Mouse (Mus musculus) Patski (cell line): ENCODE results near the gene Ccdc115. TPM values are rescaled to one million over a fixed set of nuclear protein-coding genes. Genes with fewer than 3 reads are reported as not detected.

Source experiments
- ATAC-seq: fragments of 100-300 bp; one replicate; pipeline ENCODE4 v1.8.0; 2021
- CTCF ChIA-PET: fragments of 350-600 bp; sonication (Branson Sonifier 250); formaldehyde crosslinking; loops from one replicate; lab custom pipeline; 2022; ENCODE audit warnings: inconsistent platforms; lab: Charles Lee
- POLR2A ChIA-PET: fragments of 350-600 bp; sonication (Branson Sonifier 250); formaldehyde crosslinking; loops from one replicate; lab custom pipeline; 2022; ENCODE audit warnings: antibody characterized with exemption, inconsistent platforms; lab: Charles Lee
- DNase-seq: peaks from one replicate; pipeline ENCODE4 v3.0.0-alpha.2; 2011; ENCODE audit warnings: low read depth, low spot score
- H3K27me3 ChIP-seq: fragments of 371-371 bp; one replicate; pipeline ENCODE4 v1.5.1; 2021
- CTCF ChIP-seq: fragments of 100-300 bp; IDR thresholded peaks from one replicate; pipeline ENCODE4 v1.5.1; 2021
- in situ Hi-C: fragments of 300-500 bp; cut with MboI; formaldehyde crosslinking; loops from 3 replicates; pipeline ENCODE4 v1.11.1; 2018; ENCODE audit warnings: low pct_unique_long_range_greater_than_20kb, mixed read lengths
- polyA plus RNA-seq: library from polyadenylated mRNA; unstranded; gene quantifications from one replicate; pipeline ENCODE4 v1.2.3, GENCODE M21; 2021

Gene Ccdc115
- 14.6 TPM for polyA plus RNA-seq

- no peak for TF ChIP-seq CTCF
- H3K27me3 ChIP-seq: no peaks in the 10 kb centered on the region
- DNase-seq (peak; percentile 96), ATAC-seq (peak; percentile 90)
- in situ Hi-C loops: loop anchor here (25.0 kb wide), 1 partner anchor 427 kb away; no protein-coding TSS in a partner anchor
- ChIA-PET POLR2A (no interaction called here), CTCF (no interaction called here)
These were observed at the start of gene Ccdc115, which contains the start of gene Imp4 for GRCm38 (mm10) chr1:34439215-34439960. TSS of gene Ccdc115 (minus strand) at chr1:34439672. TSS of gene Imp4 (plus strand) at chr1:34439851.

DNA sequence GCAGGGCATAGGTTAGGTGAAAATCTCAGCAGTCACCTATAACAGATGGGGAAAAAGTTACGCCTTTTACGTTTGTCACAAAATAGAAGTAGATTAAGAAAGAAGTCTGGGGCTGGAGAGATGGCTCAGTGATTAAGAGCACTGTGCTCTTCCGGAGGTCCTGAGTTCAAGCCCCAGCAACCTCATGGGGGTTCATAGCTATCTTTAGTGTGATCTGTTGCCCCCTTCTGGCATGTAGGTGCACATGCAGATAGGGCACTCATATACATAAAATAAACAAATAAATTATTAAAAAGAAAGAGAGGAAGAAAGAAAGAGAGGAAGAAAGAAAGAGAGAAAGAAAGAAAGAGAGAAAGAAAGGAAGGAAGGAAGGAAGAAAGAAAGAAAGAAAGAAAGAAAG, 47.9 kb upstream of the Ccdc115 start:
- H3K27me3 ChIP-seq: no peaks in the 10 kb centered on the region
- ChIA-PET CTCF (no interaction called here), POLR2A (no interaction called here)
- in situ Hi-C loops: no loop called here
- TF ChIP-seq CTCF: peak; percentile 38
- DNase-seq: no peak
- ATAC-seq: no peak

GRCm38 (mm10) chr1:34485461-34486188, 46.2 kb upstream of the Ccdc115 start:
- POLR2A ChIA-PET: no interaction called here

GRCm38 (mm10) chr1:34484470-34484869, 45.0 kb upstream of the Ccdc115 start:
- POLR2A ChIA-PET: no interaction called here
- CTCF ChIA-PET: interaction anchor here (1.2 kb wide), 1 partner anchor 10 kb away, joined by 3 read pairs; no protein-coding TSS in a partner anchor
- in situ Hi-C loops: no loop called here
- no peak for TF ChIP-seq CTCF
- ATAC-seq: no peak
- no peak for DNase-seq
- H3K27me3 ChIP-seq: no peaks in the 10 kb centered on the region

More at GRCm38 (mm10) chr1:34485461-34486188, 46.2 kb upstream of the Ccdc115 start:
- TF ChIP-seq CTCF: no peak
- ATAC-seq (no peak), DNase-seq (no peak)
- no peaks in the 10 kb centered on the region for H3K27me3 ChIP-seq
- in situ Hi-C loops: no loop called here
- CTCF ChIA-PET: interaction anchor here (0.6 to 1.0 kb wide), 2 partner anchors 12 to 14 kb away, joined by 3 read pairs; no protein-coding TSS in a partner anchor

DNA sequence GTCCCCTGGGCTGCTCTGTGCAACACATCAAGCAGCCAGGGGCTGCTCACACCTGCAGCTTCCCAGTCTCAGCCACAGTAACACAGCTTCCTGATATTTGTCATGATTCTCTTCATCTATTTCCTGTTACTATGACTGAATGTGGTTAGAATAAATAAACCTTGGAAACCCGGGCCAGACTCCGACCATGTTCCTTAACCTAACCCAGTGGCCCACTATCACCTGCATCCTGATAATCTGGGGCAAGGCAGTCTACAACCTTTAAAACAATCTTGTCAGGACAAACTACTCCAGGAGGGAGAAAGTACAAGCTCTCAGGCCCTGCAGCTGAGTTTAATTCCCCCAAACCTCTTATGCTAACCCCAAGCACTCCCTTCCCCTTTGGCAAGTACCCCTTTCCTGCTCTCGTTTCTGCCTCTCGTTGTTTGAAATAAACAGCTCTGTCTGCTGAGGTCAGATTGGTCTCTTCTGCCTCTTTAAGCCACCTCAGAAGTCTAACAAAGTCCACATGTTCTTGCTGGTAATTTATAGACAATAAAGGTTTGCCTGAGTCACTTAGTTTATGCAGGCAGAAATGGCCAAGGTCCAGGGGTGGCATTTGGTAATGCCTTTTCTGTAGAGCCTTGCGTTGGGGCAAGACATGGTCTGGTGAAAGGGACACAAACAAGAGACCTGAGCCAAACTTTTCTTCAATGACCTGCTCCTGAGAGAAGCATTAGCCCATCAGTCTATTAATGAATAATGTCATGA, 42.6 kb upstream of the Ccdc115 start:
- in situ Hi-C loops: no loop called here
- DNase-seq (no peak), ATAC-seq (no peak)
- no peak for TF ChIP-seq CTCF
- ChIA-PET CTCF (no interaction called here), POLR2A (interaction anchor here (1.2 kb wide), 1 partner anchor 10 kb away, joined by 3 read pairs; no protein-coding TSS in a partner anchor)
- H3K27me3 ChIP-seq: peaks cover 4% of the 10 kb centered on the region

DNA sequence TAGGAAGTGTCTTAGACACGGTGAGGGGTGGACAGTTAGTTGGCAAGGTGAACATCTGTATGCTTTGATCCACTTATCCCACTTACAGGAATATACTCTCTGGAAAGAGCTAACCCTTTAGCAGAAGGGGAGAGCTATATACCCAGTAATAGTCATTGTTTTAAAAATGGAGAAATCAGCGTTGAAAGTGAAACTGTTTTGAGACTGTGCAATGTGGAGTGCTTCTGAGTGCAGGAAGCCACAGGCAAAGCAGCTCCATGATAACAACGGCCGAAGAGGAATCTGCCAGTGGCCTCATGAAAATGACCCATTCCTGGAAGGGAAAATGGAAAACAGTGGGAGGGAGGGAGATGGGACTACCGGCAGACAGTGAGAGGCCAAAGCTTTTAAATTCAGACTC, 41.3 kb upstream of the Ccdc115 start:
- H3K27me3 ChIP-seq: peaks cover 8% of the 10 kb centered on the region
- POLR2A ChIA-PET: no interaction called here
- DNase-seq (no peak), ATAC-seq (no peak)
- CTCF ChIA-PET: interaction anchor here (0.7 kb wide), 1 partner anchor 11 kb away, joined by 4 read pairs; no protein-coding TSS in a partner anchor
- in situ Hi-C loops: no loop called here
- no peak for TF ChIP-seq CTCF

- no peak for TF ChIP-seq CTCF
- ATAC-seq (no peak), DNase-seq (no peak)
- H3K27me3 ChIP-seq: peaks cover 13% of the 10 kb centered on the region
- in situ Hi-C loops: no loop called here
- POLR2A ChIA-PET: no interaction called here
- CTCF ChIA-PET: no interaction called here
These were observed 39.6 kb upstream of the Ccdc115 start for GRCm38 (mm10) chr1:34478891-34479655.

DNA sequence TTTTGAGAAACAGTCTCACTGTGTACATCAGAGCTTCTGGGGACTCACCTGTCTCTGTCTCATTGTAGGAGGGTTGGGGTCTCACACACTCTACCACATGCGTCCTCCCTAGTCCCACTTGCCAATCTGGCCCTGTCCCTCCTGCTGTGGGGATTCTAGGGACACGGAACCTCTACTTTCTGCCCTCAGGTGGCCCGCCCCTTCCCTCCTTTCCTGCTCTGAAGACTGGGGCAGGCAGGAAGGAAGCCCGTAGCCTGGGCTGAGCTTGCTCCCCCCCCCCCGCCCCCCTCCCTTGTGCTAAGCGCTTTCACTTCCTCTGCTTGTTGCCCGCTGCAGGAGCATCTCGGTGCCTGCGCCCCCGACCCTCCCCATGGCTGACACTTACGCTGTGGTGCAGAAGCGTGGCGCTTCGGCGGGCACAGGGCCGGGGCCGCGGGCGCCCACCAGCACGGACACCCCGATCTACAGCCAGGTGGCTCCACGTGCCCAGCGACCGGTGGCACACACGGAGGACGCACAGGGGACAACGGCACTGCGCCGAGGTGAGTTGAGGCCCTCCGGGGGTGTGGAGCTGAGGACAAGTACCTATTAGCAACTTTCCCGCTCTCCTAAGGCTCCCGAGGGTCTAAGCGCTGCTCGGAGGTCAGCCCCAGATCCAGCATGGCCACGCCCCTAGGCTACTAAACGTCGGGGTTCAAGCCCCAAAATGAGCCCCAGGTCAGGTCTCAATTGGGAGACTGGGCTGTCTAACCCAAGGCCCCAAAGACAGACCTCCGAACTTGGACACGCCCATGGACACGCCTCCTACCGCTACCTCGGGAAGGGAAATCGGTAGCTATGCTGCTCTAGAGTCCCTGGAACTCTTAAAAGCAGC, 33.2 kb upstream of the Ccdc115 start:
- H3K27me3 ChIP-seq: peaks cover 17% of the 10 kb centered on the region
- in situ Hi-C loops: no loop called here
- DNase-seq: no peak
- TF ChIP-seq CTCF: no peak
- CTCF ChIA-PET: interaction anchor here (0.7 kb wide), 1 partner anchor 13 kb away, joined by 3 read pairs; no protein-coding TSS in a partner anchor
- ATAC-seq: peak; percentile 40
- POLR2A ChIA-PET: interaction anchor here (0.7 kb wide), 1 partner anchor 9 kb away, joined by 3 read pairs; no protein-coding TSS in a partner anchor

DNA sequence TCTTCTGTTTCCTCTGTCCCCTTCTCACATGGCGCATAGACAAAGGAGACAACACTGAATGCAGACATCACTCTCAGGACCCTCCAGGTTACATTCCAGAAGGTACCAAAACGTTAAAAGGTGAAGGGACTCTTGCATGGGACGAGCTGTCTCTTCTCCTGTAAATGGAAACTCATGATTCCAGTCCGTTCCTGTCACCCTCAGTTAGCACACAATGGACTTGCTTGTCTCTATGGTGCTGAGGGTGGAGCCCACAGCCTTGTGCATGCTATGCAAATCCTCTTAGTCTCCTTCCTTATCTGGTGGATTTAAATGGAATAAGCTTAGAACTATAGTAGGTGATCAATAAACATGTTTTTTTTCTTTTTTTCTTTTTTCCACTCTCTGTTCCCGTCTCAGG, 30.3 kb upstream of the Ccdc115 start:
- CTCF ChIA-PET: no interaction called here
- in situ Hi-C loops: no loop called here
- H3K27me3 ChIP-seq: peaks cover 9% of the 10 kb centered on the region
- POLR2A ChIA-PET: no interaction called here
- no peak for TF ChIP-seq CTCF
- ATAC-seq (no peak), DNase-seq (no peak)
